Mouse (Mus musculus): ENCODE measurements at regions not wholly inside any gene's neighbourhood (a gene's known extent, or its start where the extent isn't known, plus 50 kb on each side); places are given as distances from the start of the nearest gene placed in this dataset.

- TF ChIP-seq CTCF (IDR thresholded peaks at IDR 0.05; ENCODE audit: low read depth, low read length) (no peak), EP300 (IDR thresholded peaks at IDR 0.05; ENCODE audit: insufficient read depth, low read depth, low read length) (no peak), POLR2A (IDR thresholded peaks at IDR 0.05; ENCODE audit: insufficient read depth, low read length) (no peak)
These were observed 1451.1 kb upstream of the Gm7489 start for GRCm38 (mm10) chr15:52433639-52434038.

Measured in ES-Bruce4 (cell line).